Mouse (Mus musculus): ENCODE results near the gene Adgrf1. TPM values are rescaled to one million over a fixed set of nuclear protein-coding genes. Genes with fewer than 3 reads are reported as not detected.

Adgrf1 gene
- polyA plus RNA-seq (2012; rRNA removed) = 0.02 and 0.06 TPM in 2 replicates

- DNase-seq (ENCODE audit: extremely low spot score in 1 of 2, low spot score in 1 of 2) = no peak
These were observed at the start of gene Adgrf1 for GRCm38 (mm10) chr17:43270161-43270560. Adgrf1 (plus strand) TSS chr17:43270329.

DNA sequence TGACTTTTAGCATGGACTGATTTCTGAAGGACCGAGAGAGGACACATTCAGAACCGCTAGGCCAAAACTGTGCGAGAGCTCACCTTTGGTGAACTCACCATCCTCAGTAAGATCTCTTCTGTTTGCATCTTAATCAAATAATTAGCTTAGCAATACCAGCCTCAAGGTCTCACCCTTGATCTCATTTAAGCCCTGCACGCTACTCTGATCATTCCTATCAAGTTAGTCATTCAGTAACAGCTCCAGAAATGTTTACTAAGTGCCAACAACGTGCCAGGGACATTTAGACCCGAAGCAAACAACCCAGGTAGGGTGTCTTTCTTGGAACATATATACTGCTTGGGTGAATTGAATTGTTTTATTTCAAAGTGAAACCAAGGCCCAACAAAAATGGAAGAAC is 44.0 kb upstream of the Adgrf1 start:
- DNase-seq (ENCODE audit: extremely low spot score in 1 of 2, low spot score in 1 of 2) = no peak

DNA sequence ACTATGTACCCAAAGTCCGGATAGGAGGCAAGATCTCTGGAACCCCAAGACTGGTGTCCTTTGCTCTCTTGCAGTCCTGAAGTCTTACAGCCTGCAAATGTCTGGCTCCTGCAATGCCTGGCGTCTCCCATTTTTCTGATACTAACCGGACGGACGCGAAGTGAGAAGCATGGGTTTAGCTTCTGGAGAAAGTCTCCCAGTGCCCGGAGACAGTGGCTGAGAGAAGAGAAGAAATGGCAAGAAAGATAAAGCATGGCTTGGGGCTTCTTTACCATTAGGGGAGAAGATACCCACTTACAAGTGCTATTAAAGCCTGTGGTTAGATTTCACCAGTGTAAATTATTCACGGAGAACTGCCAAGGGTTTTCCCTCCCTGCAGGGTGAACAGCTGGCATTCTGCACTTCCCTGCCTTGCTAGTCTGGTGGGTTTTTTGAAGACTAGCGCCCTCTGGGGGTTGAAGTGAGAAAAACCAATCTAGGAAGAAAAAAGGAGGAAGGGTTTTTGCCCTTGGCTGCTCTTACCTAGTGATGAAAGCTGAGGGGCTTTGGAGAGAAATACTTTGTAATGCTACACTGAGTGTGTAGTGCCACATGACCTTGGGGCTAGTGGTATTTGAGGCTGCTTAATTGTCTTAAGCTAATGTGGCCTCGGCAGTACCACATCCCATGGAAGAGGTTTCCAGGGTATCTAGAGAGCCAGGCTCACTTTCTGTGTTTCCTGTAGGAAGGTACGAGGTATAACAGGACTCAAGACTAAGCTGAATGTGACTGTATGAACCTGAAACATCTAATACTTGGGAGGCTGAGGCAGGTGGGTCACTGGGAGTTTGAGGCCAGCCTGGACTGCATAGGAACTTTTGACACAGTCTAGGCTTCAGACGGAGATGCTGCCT is 40.3 kb upstream of the Adgrf1 start:
- peak; percentile 55 to 87 for DNase-seq (ENCODE audit: extremely low spot score in 1 of 2, low spot score in 1 of 2)

- no peak for DNase-seq (ENCODE audit: extremely low spot score in 1 of 2, low spot score in 1 of 2)
These were observed 39.3 kb upstream of the Adgrf1 start for GRCm38 (mm10) chr17:43230821-43231220.

- DNase-seq (ENCODE audit: extremely low spot score in 1 of 2, low spot score in 1 of 2) = no peak
These were observed 37.4 kb upstream of the Adgrf1 start for GRCm38 (mm10) chr17:43232769-43233168.

DNA sequence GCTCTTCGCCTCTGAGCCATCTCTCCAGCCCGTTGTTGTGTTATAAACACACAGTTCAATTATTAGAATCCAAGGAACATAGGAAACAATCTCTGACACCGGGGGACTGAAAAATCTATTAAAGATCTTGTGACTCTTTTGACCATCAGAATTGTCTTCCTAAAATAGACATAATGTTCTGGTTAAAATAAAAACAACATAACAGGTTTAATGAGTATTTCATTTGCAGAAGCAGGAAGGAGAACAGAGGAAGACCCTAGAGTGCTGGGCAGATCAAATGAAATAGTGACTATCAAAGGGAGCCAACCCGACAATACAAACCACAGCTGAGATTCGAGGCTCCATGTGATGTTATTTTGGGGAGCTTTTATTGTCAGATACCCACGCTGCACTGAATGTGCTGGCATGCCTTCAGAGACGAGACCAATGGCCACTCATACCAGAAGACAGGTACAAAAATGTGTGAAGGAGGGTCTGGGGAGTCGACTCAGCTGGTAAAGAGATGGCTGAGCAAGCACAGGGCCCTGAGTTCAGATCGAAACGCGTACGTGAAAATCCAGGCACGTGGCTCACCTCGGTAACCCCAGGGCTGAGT is 33.4 kb upstream of the Adgrf1 start:
- no peak for DNase-seq (ENCODE audit: extremely low spot score in 1 of 2, low spot score in 1 of 2)

DNA sequence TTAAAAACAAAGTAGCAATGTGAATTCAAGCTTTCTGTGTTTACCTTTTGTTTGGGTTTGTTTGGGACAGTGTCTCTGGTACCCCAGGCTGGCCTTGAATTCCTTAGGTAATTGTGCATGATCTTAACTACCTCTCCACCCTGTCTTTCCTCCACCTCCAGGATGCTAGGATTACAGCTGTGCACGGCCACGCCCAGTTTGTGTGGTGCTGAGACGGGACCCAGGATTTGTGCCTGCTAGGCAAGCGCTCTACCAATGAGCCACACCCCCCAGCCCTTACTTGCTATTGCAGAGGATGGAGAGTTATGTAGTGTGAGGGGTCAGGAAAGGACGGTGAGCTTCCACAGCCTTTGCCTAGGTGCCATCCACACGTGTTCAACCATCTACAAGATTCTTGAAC is 31.1 kb upstream of the Adgrf1 start:
- no peak for DNase-seq (ENCODE audit: extremely low spot score in 1 of 2, low spot score in 1 of 2)

GRCm38 (mm10) chr17:43241134-43241533 is 29.0 kb upstream of the Adgrf1 start:
- DNase-seq (ENCODE audit: extremely low spot score in 1 of 2, low spot score in 1 of 2) = peak in 1 of 2 experiments; percentile 23

GRCm38 (mm10) chr17:43242609-43243008 is 27.5 kb upstream of the Adgrf1 start:
- no peak for DNase-seq (ENCODE audit: extremely low spot score in 1 of 2, low spot score in 1 of 2)

- DNase-seq (ENCODE audit: extremely low spot score in 1 of 2, low spot score in 1 of 2) = no peak
These were observed 24.8 kb upstream of the Adgrf1 start for GRCm38 (mm10) chr17:43245364-43245763.

DNA sequence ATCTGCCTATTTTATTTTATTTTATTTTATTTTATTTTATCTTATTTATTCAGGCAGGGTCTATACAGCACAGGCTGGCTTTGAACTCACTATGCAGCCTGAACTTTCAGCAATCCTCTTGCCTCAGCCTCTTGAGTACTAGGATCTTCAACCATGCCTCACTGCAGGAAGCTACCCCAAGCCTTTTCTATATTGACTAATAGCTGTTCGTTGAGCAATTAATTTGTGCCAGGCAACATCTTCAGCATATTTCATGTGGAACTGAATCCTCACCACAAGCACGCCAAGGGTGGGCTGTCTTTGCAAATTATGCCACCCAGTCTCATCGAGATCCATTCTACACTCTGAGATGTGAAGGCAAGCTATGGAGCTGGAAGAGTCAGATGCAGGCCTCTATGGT is 22.9 kb upstream of the Adgrf1 start:
- no peak for DNase-seq (ENCODE audit: extremely low spot score in 1 of 2, low spot score in 1 of 2)

GRCm38 (mm10) chr17:43249645-43250044 is 20.5 kb upstream of the Adgrf1 start:
- no peak for DNase-seq (ENCODE audit: extremely low spot score in 1 of 2, low spot score in 1 of 2)

DNA sequence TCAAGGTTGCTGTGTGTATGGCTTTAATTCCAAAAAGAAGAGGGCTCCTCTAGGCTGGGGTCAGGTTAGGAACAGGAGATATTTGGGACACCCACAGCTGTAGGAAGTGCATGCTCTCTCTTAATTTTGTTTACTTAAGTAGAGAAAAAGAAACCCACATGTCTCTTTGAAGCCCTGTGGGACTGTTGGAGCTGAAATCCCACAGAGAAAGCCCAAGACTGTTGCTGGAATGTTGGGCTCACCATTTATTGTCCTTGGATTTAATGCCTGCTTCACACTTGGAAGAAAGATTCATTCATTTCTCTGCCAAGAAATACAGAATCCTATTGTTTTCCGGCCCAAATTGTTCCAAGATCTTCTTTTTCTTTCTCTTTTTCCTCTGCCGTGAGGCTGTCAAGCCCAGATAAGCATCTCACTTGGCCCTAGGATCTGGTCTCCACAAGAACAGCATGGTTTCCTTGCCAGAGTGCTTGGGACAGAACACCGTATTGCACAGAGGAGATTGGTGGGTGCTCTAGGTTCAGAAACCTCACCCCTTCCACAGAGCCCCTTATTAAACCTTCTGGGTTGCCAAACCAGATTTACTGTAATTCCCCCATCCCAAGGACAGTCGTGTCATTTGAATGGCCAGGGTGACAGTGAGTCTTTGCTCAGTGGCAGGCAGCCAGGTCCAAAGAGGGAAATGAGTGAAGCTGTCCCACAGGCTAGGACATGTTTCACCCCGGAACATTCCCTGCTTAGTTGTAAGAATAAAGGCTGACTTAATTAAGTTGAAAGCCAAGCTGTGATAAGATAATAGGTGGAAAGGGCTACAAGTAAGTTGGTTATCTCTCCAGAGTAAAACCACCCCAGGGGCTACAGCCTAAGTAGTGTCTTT is 18.6 kb upstream of the Adgrf1 start:
- DNase-seq (ENCODE audit: extremely low spot score in 1 of 2, low spot score in 1 of 2) = no peak

GRCm38 (mm10) chr17:43252846-43253245 is 17.3 kb upstream of the Adgrf1 start:
- DNase-seq (ENCODE audit: extremely low spot score in 1 of 2, low spot score in 1 of 2) = no peak

GRCm38 (mm10) chr17:43254261-43254660 is 15.9 kb upstream of the Adgrf1 start:
- no peak for DNase-seq (ENCODE audit: extremely low spot score in 1 of 2, low spot score in 1 of 2)

- DNase-seq (ENCODE audit: extremely low spot score in 1 of 2, low spot score in 1 of 2) = no peak
These were observed 13.5 kb upstream of the Adgrf1 start for GRCm38 (mm10) chr17:43256536-43257135.

DNA sequence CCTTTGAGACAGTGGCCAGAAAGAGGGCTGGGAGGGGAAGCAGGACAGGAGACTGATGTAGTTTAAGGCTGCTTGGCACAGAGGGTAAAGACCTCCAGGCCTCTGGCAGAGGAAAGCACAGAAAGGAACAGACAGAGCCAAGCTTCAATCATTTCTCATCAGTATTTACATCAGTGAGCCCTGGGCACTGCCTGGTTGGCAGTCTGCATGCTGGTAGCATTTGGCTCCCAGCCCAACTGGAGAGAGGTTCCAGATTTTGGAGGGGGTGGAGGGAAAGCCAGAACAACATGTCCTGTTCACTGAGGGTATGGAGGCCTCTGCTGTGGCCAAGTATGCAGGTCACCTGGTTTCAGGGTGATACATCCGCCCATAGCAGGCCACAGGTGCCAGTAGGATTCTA is 12.4 kb upstream of the Adgrf1 start:
- DNase-seq (ENCODE audit: extremely low spot score in 1 of 2, low spot score in 1 of 2) = no peak

- DNase-seq (ENCODE audit: extremely low spot score in 1 of 2, low spot score in 1 of 2) = no peak
These were observed 8.2 kb upstream of the Adgrf1 start for GRCm38 (mm10) chr17:43261937-43262336.

GRCm38 (mm10) chr17:43264739-43265138 is 5.4 kb upstream of the Adgrf1 start:
- no peak for DNase-seq (ENCODE audit: extremely low spot score in 1 of 2, low spot score in 1 of 2)

GRCm38 (mm10) chr17:43265178-43265837 is 4.8 kb upstream of the Adgrf1 start:
- DNase-seq (ENCODE audit: extremely low spot score in 1 of 2, low spot score in 1 of 2) = peak; percentile 33 to 88

All from frontal cortex, adult 2 months (tissue).